Mouse (Mus musculus): ENCODE data around the gene Echs1. TPM values are rescaled to one million over a fixed set of nuclear protein-coding genes. Genes with fewer than 3 reads are reported as not detected.

Gene Echs1
- polyA plus RNA-seq, 1 experiment: 95.9 TPM

DNA sequence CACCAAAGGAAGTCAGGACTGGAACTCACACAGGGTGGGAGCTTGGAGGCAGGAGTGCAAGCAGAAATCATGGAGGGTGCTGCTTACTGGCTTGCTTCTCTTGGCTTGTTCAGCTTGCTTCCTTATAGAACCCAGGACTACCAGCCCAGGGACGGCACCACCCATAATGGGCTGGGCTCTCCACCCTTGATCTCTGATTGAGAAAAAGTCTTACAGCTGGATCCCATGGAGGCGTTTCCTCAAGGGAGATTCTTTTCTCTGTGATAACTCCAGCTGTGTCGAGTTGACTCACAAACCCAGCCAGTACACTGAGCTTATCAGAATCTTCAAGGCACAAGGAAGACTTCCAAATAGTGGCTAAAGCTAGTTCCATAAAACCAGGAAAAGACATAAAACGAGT is 6.5 kb upstream of the Echs1 start:
- TF ChIP-seq POLR2A (IDR thresholded peaks at IDR 0.05; ENCODE audit: low read depth, low read length) (no peak), CTCF (IDR thresholded peaks at IDR 0.05; ENCODE audit: borderline replicate concordance, insufficient read depth, low read length) (no peak)
- H3K4me3 ChIP-seq (ENCODE audit: insufficient read depth, low read length): no peak overlapping the region
- peaks cover 2% of the 10 kb centered on the region; the same call in 1 of the 2 replicates for H3K4me1 ChIP-seq (ENCODE audit: control insufficient read depth, insufficient read depth, low read length)
- 0 out of 2 replicates have a peak overlapping the region, but pooled peaks have one; percentile 23 for H3K27ac ChIP-seq (ENCODE audit: insufficient read depth, low read length)

DNA sequence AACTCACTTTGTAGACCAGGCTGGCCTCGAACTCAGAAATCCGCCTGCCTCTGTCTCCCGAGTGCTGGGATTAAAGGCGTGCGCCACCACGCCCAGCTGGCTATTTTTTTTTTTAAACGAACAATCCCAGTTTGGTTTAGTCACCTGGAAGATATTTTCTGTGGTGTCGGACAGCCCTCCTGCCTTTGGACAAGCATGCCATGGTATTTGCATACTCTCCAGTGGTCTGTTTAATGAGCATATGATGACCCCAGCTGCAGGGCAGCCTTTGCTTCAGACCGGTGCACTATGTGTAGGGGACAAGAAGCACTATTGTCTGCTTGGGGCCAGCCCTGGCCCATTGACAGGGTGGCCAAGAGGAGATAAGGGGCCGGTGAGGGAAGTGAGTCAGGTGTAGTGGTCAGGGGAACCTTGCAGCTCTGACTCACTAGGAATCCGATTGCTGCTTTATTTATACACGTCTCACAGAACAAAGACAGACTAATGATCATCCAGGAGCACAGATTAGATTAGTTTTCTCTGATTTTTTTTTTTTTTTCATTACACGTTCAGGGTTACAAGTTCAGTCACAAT is 5.1 kb upstream of the Echs1 start:
- no peak overlapping the region for H3K4me3 ChIP-seq (ENCODE audit: insufficient read depth, low read length)
- H3K27ac ChIP-seq (ENCODE audit: insufficient read depth, low read length): no peak overlapping the region
- no peaks in the 10 kb centered on the region for H3K4me1 ChIP-seq (ENCODE audit: control insufficient read depth, insufficient read depth, low read length)
- TF ChIP-seq POLR2A (IDR thresholded peaks at IDR 0.05; ENCODE audit: low read depth, low read length) (no peak), CTCF (IDR thresholded peaks at IDR 0.05; ENCODE audit: borderline replicate concordance, insufficient read depth, low read length) (no peak)

DNA sequence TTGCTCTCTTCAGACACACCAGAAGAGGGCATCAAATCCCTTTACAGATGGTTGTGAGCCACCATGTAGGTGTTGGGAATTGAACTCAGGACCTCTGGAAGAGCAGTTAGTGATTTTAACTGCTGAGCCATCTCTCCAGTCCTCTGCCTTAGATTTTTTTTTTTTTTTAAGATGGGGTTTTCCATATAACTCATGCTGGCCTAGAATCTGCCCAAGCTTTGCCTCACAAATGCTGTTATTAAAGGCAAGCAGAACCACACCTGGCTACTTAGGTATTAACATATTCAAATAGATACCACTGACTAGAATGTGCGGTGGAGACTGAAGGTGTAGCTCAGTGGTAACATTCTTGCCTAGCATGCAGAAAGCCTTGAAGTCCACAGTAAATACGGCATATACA is 4.2 kb upstream of the Echs1 start:
- H3K4me3 ChIP-seq (ENCODE audit: insufficient read depth, low read length): no peak overlapping the region
- TF ChIP-seq CTCF (IDR thresholded peaks at IDR 0.05; ENCODE audit: borderline replicate concordance, insufficient read depth, low read length) (no peak), POLR2A (IDR thresholded peaks at IDR 0.05; ENCODE audit: low read depth, low read length) (no peak)
- no peaks in the 10 kb centered on the region for H3K4me1 ChIP-seq (ENCODE audit: control insufficient read depth, insufficient read depth, low read length)
- H3K27ac ChIP-seq (ENCODE audit: insufficient read depth, low read length): no peak overlapping the region

DNA sequence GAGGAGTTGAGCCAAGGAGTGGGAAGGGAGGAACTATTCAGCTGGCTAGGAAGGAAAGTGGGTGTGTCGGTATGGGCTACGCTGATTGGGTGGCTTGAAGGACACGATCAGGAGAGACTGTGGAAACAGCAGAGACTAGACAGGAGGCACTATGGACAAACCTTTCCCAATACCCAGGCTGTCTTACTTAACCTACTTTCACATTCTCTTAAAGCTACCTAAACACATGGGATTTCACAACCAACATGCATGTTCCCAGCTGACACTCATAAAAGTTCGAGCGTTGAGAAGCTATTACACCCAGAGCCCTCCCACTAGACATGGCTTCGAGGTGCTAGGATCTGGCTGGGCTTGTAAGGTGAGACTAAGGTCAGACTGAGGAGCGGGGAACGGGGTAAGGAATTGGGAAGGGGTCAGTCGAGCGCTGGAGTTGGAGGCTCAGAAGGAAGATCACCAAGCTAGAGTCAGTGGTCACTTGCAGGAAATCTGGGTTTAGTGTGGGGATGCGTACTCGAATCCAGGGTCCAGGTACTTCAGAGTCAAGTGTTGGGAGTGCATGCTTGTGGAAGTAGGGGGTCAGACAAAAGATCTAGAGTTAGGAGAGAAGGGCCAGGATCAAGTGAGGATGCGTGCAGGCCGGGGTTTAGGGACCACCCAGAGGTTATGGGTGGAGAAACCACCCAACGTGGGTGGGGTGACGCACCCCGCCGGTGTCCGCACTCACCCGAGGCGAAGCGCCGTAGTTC is 520 bp downstream of the Echs1 start, which contains the start of gene Paox:
Gene Paox, plus strand, starts transcription at position 217 of the 746 bp plus-strand sequence.
- TF ChIP-seq POLR2A (IDR thresholded peaks at IDR 0.05; ENCODE audit: low read depth, low read length) (peak; percentile 58), CTCF (IDR thresholded peaks at IDR 0.05; ENCODE audit: borderline replicate concordance, insufficient read depth, low read length) (no peak)
- Histone ChIP-seq H3K4me1 (ENCODE audit: control insufficient read depth, insufficient read depth, low read length) (no peaks in the 10 kb centered on the region; the same call in 1 of the 2 replicates), H3K4me3 (ENCODE audit: insufficient read depth, low read length) (peak within 1 kb of the TSS; percentile 80), H3K27ac (ENCODE audit: insufficient read depth, low read length) (peak within 1 kb of the TSS; percentile 94)

DNA sequence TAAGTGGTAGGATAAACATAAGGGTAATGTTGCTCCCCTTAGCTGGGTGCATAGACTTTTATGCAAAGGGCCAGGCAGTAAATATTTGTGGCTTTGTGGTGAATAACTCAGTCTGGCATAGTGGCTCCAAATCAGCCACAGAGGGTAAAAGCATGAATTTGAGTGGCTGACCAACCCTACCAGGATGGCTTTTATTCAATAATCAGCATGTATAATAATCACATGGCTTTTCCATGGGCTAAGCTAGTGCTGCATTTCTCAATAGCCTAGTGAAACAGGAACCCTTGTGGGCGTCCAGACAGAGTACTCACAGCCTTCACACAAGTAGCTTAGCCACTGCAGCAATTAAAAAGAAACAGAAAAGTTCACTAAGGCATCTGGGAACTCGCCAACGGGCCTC is 4.3 kb downstream of the Echs1 start:
- Histone ChIP-seq H3K4me1 (ENCODE audit: control insufficient read depth, insufficient read depth, low read length) (no peaks in the 10 kb centered on the region; the same call in 1 of the 2 replicates), H3K27ac (ENCODE audit: insufficient read depth, low read length) (peak overlapping the region; percentile 4; the same call in 1 of the 2 replicates), H3K4me3 (ENCODE audit: insufficient read depth, low read length) (no peak overlapping the region)
- TF ChIP-seq CTCF (IDR thresholded peaks at IDR 0.05; ENCODE audit: borderline replicate concordance, insufficient read depth, low read length): no peak
- no peak for TF ChIP-seq POLR2A (IDR thresholded peaks at IDR 0.05; ENCODE audit: low read depth, low read length)

DNA sequence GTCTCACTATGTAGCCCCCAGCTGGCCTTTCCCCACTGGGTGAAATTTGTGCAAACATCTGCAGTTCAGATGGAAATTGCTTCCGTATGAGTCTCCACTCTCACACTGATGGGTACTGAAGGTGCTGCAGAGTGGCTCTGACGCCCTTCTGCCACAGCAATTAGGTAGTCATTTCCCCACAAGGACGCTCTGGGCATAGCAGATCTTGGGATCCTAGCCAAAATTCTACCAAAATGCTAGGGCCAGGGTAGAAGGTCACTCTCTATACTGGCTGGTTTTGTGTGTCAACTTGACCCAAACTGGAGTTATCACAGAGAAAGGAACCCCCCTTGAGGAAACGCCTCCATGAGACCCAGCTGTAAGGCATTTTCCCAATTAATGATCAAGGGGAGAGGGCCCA is 12.3 kb downstream of the Echs1 start:
- Histone ChIP-seq H3K4me3 (ENCODE audit: insufficient read depth, low read length) (no peak overlapping the region), H3K4me1 (ENCODE audit: control insufficient read depth, insufficient read depth, low read length) (no peaks in the 10 kb centered on the region), H3K27ac (ENCODE audit: insufficient read depth, low read length) (no peak overlapping the region)
- TF ChIP-seq POLR2A (IDR thresholded peaks at IDR 0.05; ENCODE audit: low read depth, low read length) (no peak), CTCF (IDR thresholded peaks at IDR 0.05; ENCODE audit: borderline replicate concordance, insufficient read depth, low read length) (no peak)

DNA sequence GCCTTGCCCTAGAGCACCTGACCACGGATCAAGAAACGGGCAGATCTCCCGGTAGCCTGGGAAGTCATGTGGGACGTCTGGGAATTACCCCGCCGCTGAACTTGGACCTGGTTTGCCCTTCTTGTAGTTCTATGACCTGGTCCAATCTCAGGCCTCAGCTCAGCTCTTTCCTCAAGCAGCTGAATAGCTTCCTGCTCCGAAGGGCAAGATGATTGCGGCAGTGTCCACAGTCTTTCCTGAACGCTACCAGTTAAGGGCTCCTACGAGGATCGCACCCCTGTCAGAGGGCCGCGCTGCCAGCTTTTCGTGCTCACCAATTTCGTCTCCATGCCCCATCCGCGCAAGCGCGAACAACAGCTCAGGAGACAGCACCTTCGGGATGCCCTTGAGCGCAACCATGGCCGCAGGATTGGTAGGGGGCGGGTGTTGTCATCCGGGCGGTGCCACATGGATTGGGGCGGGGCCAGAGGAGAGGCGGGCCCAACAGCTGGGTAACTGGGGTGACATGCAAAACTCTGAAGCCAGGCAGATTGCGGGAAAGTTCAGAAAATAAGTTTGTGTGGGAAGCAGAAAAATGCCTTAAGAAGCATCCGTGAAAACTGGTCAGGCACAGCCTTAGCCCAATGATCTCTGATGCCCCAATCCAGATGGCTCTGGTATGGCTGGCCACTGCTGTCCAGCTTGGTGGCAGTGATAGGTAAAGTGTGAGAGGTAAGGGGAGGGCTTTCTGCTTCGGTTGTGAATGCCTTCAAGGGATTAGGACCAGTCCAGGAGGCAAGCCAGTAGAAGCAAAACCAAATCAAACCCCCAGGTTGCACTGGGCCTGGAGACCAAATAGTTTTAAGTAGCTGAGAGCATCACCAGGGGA is 14.0 kb downstream of the Echs1 start, which contains the start of gene Fuom:
Gene Fuom, minus strand, starts transcription at position 449 of the 868 bp plus-strand sequence.
- H3K4me3 ChIP-seq (ENCODE audit: insufficient read depth, low read length): peak within 1 kb of the TSS; percentile 38
- no peak for TF ChIP-seq CTCF (IDR thresholded peaks at IDR 0.05; ENCODE audit: borderline replicate concordance, insufficient read depth, low read length)
- peak; percentile 65 for TF ChIP-seq POLR2A (IDR thresholded peaks at IDR 0.05; ENCODE audit: low read depth, low read length)
- H3K27ac ChIP-seq (ENCODE audit: insufficient read depth, low read length): no peak within 1 kb of the TSS
- H3K4me1 ChIP-seq (ENCODE audit: control insufficient read depth, insufficient read depth, low read length): no peaks in the 10 kb centered on the region

DNA sequence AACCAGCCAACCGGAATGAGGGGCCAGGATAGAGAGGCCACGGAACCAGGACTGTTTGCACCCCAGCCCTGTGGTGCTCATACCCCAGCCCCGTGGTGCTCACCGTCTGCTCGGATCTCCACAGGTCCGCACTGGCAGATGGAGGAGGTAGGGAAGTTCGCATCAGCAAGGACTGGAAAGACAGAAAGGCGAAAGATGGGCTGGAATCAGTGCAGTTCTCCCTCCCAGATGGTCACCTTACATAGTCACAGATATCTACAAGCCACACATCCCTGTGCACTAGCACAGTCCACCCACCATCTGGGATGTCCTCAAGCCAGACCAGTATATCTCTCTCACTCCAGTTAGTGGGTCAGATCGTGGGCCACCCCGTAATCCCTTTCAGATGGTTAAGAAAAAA is 14.8 kb downstream of the Echs1 start:
- Histone ChIP-seq H3K4me3 (ENCODE audit: insufficient read depth, low read length) (no peak overlapping the region), H3K27ac (ENCODE audit: insufficient read depth, low read length) (no peak overlapping the region), H3K4me1 (ENCODE audit: control insufficient read depth, insufficient read depth, low read length) (no peaks in the 10 kb centered on the region)
- no peak for TF ChIP-seq CTCF (IDR thresholded peaks at IDR 0.05; ENCODE audit: borderline replicate concordance, insufficient read depth, low read length)
- no peak for TF ChIP-seq POLR2A (IDR thresholded peaks at IDR 0.05; ENCODE audit: low read depth, low read length)

DNA sequence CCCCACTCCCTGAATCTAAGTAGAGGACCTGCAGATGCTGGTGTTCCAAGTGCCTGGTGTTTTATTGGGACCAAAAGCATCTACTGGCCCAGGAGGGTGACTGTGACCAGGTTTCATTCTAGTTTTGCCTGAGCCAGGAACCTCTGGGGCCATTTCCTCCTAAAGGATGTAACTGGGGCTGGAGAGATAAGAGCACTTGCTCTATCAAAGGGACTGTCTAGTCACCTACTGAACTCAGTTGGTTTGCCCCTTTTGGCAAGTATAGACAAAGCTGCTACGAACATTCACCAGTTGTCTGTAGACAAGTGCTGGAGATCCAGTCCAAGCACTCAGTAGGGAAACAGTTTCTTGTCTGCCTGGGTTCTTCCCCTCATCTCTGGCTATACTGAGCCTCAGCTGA is 17.8 kb downstream of the Echs1 start:
- H3K27ac ChIP-seq (ENCODE audit: insufficient read depth, low read length): no peak overlapping the region
- no peak overlapping the region for H3K4me3 ChIP-seq (ENCODE audit: insufficient read depth, low read length)
- TF ChIP-seq POLR2A (IDR thresholded peaks at IDR 0.05; ENCODE audit: low read depth, low read length): no peak
- TF ChIP-seq CTCF (IDR thresholded peaks at IDR 0.05; ENCODE audit: borderline replicate concordance, insufficient read depth, low read length): no peak
- no peaks in the 10 kb centered on the region for H3K4me1 ChIP-seq (ENCODE audit: control insufficient read depth, insufficient read depth, low read length)
